8 mouse cellular contexts compared by ENCODE assay signal in the genomic region with DNA sequence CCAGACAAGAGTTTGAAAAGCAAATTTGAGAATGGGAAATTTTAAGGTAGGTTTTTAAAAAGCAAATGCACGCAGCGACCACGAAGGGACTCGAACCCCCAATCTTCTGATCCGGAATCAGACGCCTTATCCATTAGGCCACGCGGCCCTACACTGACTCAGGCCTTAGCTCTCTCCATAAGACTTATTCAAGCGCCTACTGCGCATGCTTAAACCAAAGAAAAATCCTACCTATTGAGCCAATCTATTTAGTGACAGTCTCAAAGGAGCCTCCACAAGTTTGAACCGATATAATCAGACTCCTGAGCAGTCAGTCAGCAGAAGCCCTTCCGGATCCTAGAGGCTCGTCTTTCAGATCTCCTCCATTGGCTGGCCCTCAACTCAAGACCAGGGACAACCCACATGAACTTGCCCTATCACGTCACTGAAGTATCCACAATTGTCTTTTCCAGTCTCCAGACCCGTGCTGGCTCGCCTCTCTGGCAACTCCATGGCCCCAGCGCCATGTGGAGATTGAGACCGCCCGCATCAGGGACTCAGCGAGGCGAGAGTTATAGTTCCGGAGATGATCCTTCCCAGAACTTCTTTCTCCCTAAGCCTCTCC. TPM values are rescaled to one million over a fixed set of nuclear protein-coding genes. Genes with fewer than 3 reads are reported as not detected.
DNase-seq lines count a peak whose midpoint lies in the region; ATAC-seq lines count a peak whose summit lies in the region.

No protein-coding gene starts in this region.

- intact Hi-C loops in gastrocnemius, postnatal 36 days (cut with DNase I), result no loop called here
- intact Hi-C loops in left cerebral cortex, postnatal 25 days (cut with DNase I), result no loop called here

- DNase-seq in adrenal gland, adult 2 months, result peak; percentile 95
- peak; percentile 88 for DNase-seq in embryo, embryonic 11.5 days (ENCODE audit: low read depth, low spot score)
- DNase-seq in gastrocnemius, postnatal 36 days, result peak; percentile 82 to 91
- DNase-seq in left cerebral cortex, postnatal 25 days (ENCODE audit: low spot score in 2 of 2), result peak; percentile 98
- DNase-seq in mesoderm, embryonic 11.5 days (ENCODE audit: low read depth, low spot score), result peak; percentile 92
- peak; percentile 95 for DNase-seq in right cerebral cortex, postnatal 25 days
- DNase-seq in urinary bladder, postnatal 36 days (ENCODE audit: low spot score in 2 of 2), result peak; percentile 94 to 96

- H3K9ac ChIP-seq in intestine, embryonic 16.5 days (ENCODE audit: low read depth, low read length), result peak overlapping the region; percentile 76

- H3K9me3 ChIP-seq in intestine, embryonic 16.5 days (ENCODE audit: control insufficient read depth, low read length), result no peaks in the 10 kb centered on the region

- H3K27me3 ChIP-seq in intestine, embryonic 16.5 days (replicated peaks; ENCODE audit: control insufficient read depth, insufficient read depth, low read length), result no peaks in the 10 kb centered on the region

- peak overlapping the region; percentile 94 for H3K27ac ChIP-seq in intestine, embryonic 16.5 days (ENCODE audit: low read length)

- peak overlapping the region; percentile 70 for H3K4me3 ChIP-seq in intestine, embryonic 16.5 days (ENCODE audit: low read length)

- H3K4me2 ChIP-seq in intestine, embryonic 16.5 days (ENCODE audit: low read depth, low read length), result peak overlapping the region; percentile 85

- peak; percentile 73 for ATAC-seq in intestine, embryonic 16.5 days

- no peaks in the 10 kb centered on the region for H3K36me3 ChIP-seq in intestine, embryonic 16.5 days (ENCODE audit: control insufficient read depth, insufficient read depth, low read length)

- under 1% methylated on average over 22 of the region's 22 CpGs for WGBS in intestine, embryonic 16.5 days

- H3K4me1 ChIP-seq in intestine, embryonic 16.5 days (ENCODE audit: control insufficient read depth, insufficient read depth, low read length), result peaks cover 14% of the 10 kb centered on the region

RNA-seq across cellular contexts. Expression of a gene that starts 13.7 kb away (rescaled TPM):
- total RNA-seq in adrenal gland, adult 2 months (2021), result 10 to 100 TPM; 11.0 to 11.6 TPM
- 25.5 and 28.1 TPM in 2 replicates for polyA plus RNA-seq in adrenal gland, adult 2 months (2012; rRNA removed)
- 1 to 10 TPM; 1.8 TPM for total RNA-seq in gastrocnemius, postnatal 36 days (2021)
- polyA plus RNA-seq in intestine, embryonic 16.5 days (2015; fragmentation: Nextera tagmentation; extraction: Ambion mirVana), result 16.0 and 16.8 TPM in 2 replicates
- total RNA-seq in left cerebral cortex, postnatal 25 days (2021), result 1 to 10 TPM; 6.5 to 7.0 TPM

RNA-seq across cellular contexts. Expression of a gene that starts 49.0 kb away (rescaled TPM):
- 10 to 100 TPM in 1 of 2 experiments, 1 to 10 TPM in 1; 6.6 to 12.4 TPM for total RNA-seq in adrenal gland, adult 2 months (2021)
- 25.1 and 25.4 TPM in 2 replicates for polyA plus RNA-seq in adrenal gland, adult 2 months (2012; rRNA removed)
- 1 to 10 TPM; 1.5 to 1.8 TPM for total RNA-seq in gastrocnemius, postnatal 36 days (2021)
- 8.6 and 8.8 TPM in 2 replicates for polyA plus RNA-seq in intestine, embryonic 16.5 days (2015; fragmentation: Nextera tagmentation; extraction: Ambion mirVana)
- 10 to 100 TPM; 23.7 to 25.3 TPM for total RNA-seq in left cerebral cortex, postnatal 25 days (2021)

RNA-seq across cellular contexts. Expression of a gene that starts 50.4 kb away (rescaled TPM):
- total RNA-seq in adrenal gland, adult 2 months (2021), result not detected
- 0.04 TPM in 1 of 2 replicates, not detected in the other for polyA plus RNA-seq in adrenal gland, adult 2 months (2012; rRNA removed)
- total RNA-seq in gastrocnemius, postnatal 36 days (2021), result not detected
- 0.09 TPM in 1 of 2 replicates, not detected in the other for polyA plus RNA-seq in intestine, embryonic 16.5 days (2015; fragmentation: Nextera tagmentation; extraction: Ambion mirVana)
- not detected for total RNA-seq in left cerebral cortex, postnatal 25 days (2021)

Comparison
In these comparisons a context has a peak if more than half of its experiments do, and no peak if none do; other contexts are left out.
1. Peak in every context shown above with its lines: DNase-seq, ATAC-seq, H3K4me3 ChIP-seq and H3K27ac ChIP-seq.